Mouse (Mus musculus) right cerebral cortex, adult 2 months (tissue): ENCODE results near the gene Fam172a.

ENCODE experiments used
- DNase-seq, 2 experiments: peaks; one replicate each; pipeline ENCODE4 v3.0.0; 2021 to 2022; ENCODE audit warnings: low spot score in 2 of 2

Gene Fam172a

GRCm38 (mm10) chr13:78178021-78178420 is 476.2 kb downstream of the Fam172a start:
- peak in 1 of 2 experiments; percentile 2 for DNase-seq

- peak in 1 of 2 experiments; percentile 10 for DNase-seq
Observed at GRCm38 (mm10) chr13:78178771-78179170, 476.9 kb downstream of the Fam172a start.

GRCm38 (mm10) chr13:78179312-78180097 is 477.7 kb downstream of the Fam172a start:
- peak; percentile 41 to 44 for DNase-seq

GRCm38 (mm10) chr13:78180261-78180660 is 478.4 kb downstream of the Fam172a start:
- no peak for DNase-seq

- DNase-seq, result peak; percentile 53 to 61
Observed at GRCm38 (mm10) chr13:78181071-78181929, 479.5 kb downstream of the Fam172a start.

- DNase-seq, result peak in 1 of 2 experiments; percentile 33
Observed at GRCm38 (mm10) chr13:78181930-78182558, 480.2 kb downstream of the Fam172a start.

- peak in 1 of 2 experiments; percentile 30 for DNase-seq
Observed at GRCm38 (mm10) chr13:78183004-78183403, 481.2 kb downstream of the Fam172a start.

GRCm38 (mm10) chr13:78183986-78184385 is 482.2 kb downstream of the Fam172a start:
- peak in 1 of 2 experiments; percentile 31 for DNase-seq

GRCm38 (mm10) chr13:78184786-78185466 is 483.1 kb downstream of the Fam172a start:
- peak in 1 of 2 experiments; percentile 20 for DNase-seq

- DNase-seq, result peak in 1 of 2 experiments; percentile 43
Observed at GRCm38 (mm10) chr13:78186340-78186946, 484.6 kb downstream of the Fam172a start.

- no peak for DNase-seq
Observed at GRCm38 (mm10) chr13:78187833-78188232, 486.0 kb downstream of the Fam172a start.

- DNase-seq, result peak in 1 of 2 experiments; percentile 46
Observed at GRCm38 (mm10) chr13:78189586-78189985, 487.8 kb downstream of the Fam172a start.

GRCm38 (mm10) chr13:78193211-78193610 is 491.4 kb downstream of the Fam172a start:
- peak; percentile 34 to 37 for DNase-seq

GRCm38 (mm10) chr13:78194135-78194849 is 492.5 kb downstream of the Fam172a start:
- DNase-seq, result peak; percentile 46 to 51

GRCm38 (mm10) chr13:78194850-78195600 is 493.2 kb downstream of the Fam172a start:
- DNase-seq, result peak; percentile 49 to 64

GRCm38 (mm10) chr13:78195601-78196115 is 493.8 kb downstream of the Fam172a start:
- peak in 1 of 2 experiments; percentile 36 for DNase-seq

- DNase-seq, result peak; percentile 11 to 37
Observed at GRCm38 (mm10) chr13:78196236-78196796, 494.5 kb downstream of the Fam172a start.

- DNase-seq, result peak; percentile 25 to 40
Observed at GRCm38 (mm10) chr13:78197286-78197818, 495.5 kb downstream of the Fam172a start.
